Mouse (Mus musculus): ENCODE measurements around the gene Nudt17.

DNA sequence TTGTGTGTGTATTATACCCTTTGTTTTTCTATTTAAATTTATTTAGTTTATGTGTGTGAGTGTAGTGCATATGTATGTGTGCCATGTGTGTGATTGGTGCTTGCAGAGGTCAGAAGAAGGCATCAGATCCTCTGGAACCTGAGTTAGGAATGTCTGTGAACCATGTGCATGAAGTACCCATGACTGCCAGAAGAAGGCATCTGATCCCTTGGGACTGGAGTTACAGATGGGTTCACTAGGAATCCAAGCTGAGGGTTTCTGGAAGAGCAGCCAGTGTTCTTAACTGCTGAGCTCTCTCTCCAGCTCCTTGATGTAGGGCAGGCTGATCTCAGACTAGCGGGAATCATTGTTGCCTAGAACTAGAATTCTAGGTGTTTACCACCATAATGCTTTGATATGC lies 29.6 kb upstream of the Nudt17 start:
- TF ChIP-seq CHD2 (IDR thresholded peaks at IDR 0.05; ENCODE audit: low read length) (no peak), MAX (IDR thresholded peaks at IDR 0.05; ENCODE audit: low read length) (no peak), HCFC1 (IDR thresholded peaks at IDR 0.05; ENCODE audit: low read depth, low read length) (no peak), EP300 (IDR thresholded peaks at IDR 0.05; ENCODE audit: low read length) (no peak), ETS1 (conservative IDR thresholded peaks at IDR 0.05; ENCODE audit: low read depth, low read length) (no peak), NELFE (IDR thresholded peaks at IDR 0.05; ENCODE audit: low read depth, low read length) (no peak), POLR2AphosphoS2 (IDR thresholded peaks at IDR 0.05; ENCODE audit: low read depth, low read length) (no peak)

Data from CH12.LX (cell line).